Mouse (Mus musculus) adipose tissue, adult 10 weeks (tissue): Measurements from ENCODE around the gene Gm14435. TPM values are rescaled to one million over a fixed set of nuclear protein-coding genes. Genes with fewer than 3 reads are reported as not detected.

Experiments
- polyA plus RNA-seq: library from polyadenylated mRNA; stranded (reverse); fragments of 350-450 nt; fragmentation: Illumina TruSeq; extraction: RNeasy Lipid Tissue Mini Kit (QIAGEN cat#74804); gene quantifications from one replicate; pipeline ENCODE4 v1.2.3, GENCODE M21; 2014; ENCODE audit warnings: low read depth, low replicate concordance

Gm14435 gene
- 5.6 TPM for polyA plus RNA-seq

GRCm38 (mm10) chr2:176423294-176423693 is at the start of gene Gm14435:
Gene Gm14435 (plus strand): TSS chr2:176423594.

Other genes with a start within 250 kb of the Gm14435 start
- 1.1 TPM for gene 2210418O10Rik, start 197.0 kb upstream of the Gm14435 start, polyA plus RNA-seq
- gene Gm11009, start 104.1 kb upstream of the Gm14435 start, polyA plus RNA-seq: not detected
- 6.6 TPM for gene Gm14434, start 63.2 kb downstream of the Gm14435 start, polyA plus RNA-seq
- not detected for gene Zfp967, start 97.5 kb downstream of the Gm14435 start, polyA plus RNA-seq
- 4.5 TPM for gene Gm14308, start 212.8 kb downstream of the Gm14435 start, polyA plus RNA-seq
- gene Zfp973, start 246.9 kb downstream of the Gm14435 start, polyA plus RNA-seq: 9.8 TPM